In the genomic region with DNA sequence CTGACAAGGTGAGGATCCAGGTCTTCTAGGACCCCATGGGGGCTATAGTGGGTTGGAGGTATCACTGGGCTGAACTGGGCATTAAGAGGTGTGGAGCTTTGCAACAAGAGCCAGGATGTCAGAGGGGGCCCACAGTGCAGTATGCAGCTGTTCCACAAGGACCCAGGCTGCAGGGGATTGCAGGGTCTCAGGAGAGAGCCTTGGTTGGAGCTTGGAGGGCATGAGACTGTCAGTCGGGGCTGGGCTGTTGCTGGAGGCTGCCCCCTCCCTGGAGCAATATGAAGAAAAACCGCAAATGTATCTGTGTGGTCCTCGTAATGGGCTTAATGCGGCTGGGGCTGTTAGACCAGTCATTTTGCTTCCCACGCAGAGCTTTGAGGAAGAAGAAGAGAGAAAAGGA, we compare ENCODE assay signal across 18 mouse cellular contexts. TPM values are rescaled to one million over a fixed set of nuclear protein-coding genes. Genes with fewer than 3 reads are reported as not detected.
DNase-seq lines count a peak whose midpoint lies in the region; ATAC-seq lines count a peak whose summit lies in the region.
"Had no signal": no experiment of that assay in that cellular context is flagged by ENCODE, and none has a peak within 500 bp of the region (broad histone marks: within the 10 kb centered on the region; RNA-seq: fewer than 3 reads in every experiment).

No protein-coding gene starts in this region.

- H3K27me3 ChIP-seq in midbrain, embryonic 14.5 days (ENCODE audit: control insufficient read depth, insufficient read depth, low read length): no peaks in the 10 kb centered on the region
- H3K27me3 ChIP-seq in midbrain, embryonic 10.5 days (ENCODE audit: low read depth, poor library complexity, severe bottlenecking): 0 out of 2 replicates have a peak, but pooled peaks cover 7% of the 10 kb centered on the region
- no peaks in the 10 kb centered on the region for H3K27me3 ChIP-seq in embryonic facial prominence, embryonic 12.5 days
- peaks cover 37% of the 10 kb centered on the region for H3K27me3 ChIP-seq in forebrain, embryonic 10.5 days (ENCODE audit: poor library complexity, severe bottlenecking)
- no peaks in the 10 kb centered on the region for H3K27me3 ChIP-seq in hindbrain, embryonic 16.5 days (replicated peaks; ENCODE audit: control insufficient read depth, insufficient read depth, low read length)
- H3K27me3 ChIP-seq: midbrain, embryonic 12.5 days had no signal

- DNase-seq in midbrain, embryonic 14.5 days: no peak
- no peak for DNase-seq in midbrain, embryonic 10.5 days (ENCODE audit: low spot score)
- no peak for DNase-seq in forebrain, embryonic 10.5 days (ENCODE audit: extremely low spot score, low spot score)
- DNase-seq in adrenal gland, postnatal 10 days: no peak
- DNase-seq: cerebellum, adult 11 months; cerebellum, postnatal 36 days; lung, postnatal 4 days had no signal

- H3K4me2 ChIP-seq in midbrain, embryonic 14.5 days (ENCODE audit: low read length): no peak overlapping the region
- H3K4me2 ChIP-seq in embryonic facial prominence, embryonic 12.5 days (replicated peaks): no peak overlapping the region
- H3K4me2 ChIP-seq in hindbrain, embryonic 16.5 days (ENCODE audit: low read length): peak overlapping the region; percentile 16; the same call in 1 of the 2 replicates
- H3K4me2 ChIP-seq: heart, embryonic 13.5 days; limb, embryonic 12.5 days; midbrain, embryonic 12.5 days had no signal

- no peak for ATAC-seq in midbrain, embryonic 14.5 days (ENCODE audit: low FRiP score, low TSS enrichment)
- ATAC-seq in embryonic facial prominence, embryonic 12.5 days (ENCODE audit: insufficient number of reproducible peaks, insufficient read depth, low FRiP score, low TSS enrichment): 0 out of 2 replicates have a peak, but pooled peaks have one; percentile 30
- ATAC-seq in hindbrain, embryonic 16.5 days: 0 out of 2 replicates have a peak, but pooled peaks have one; percentile 18
- ATAC-seq in granulocyte monocyte progenitor cell, adult 5-6 weeks (replicated peaks; ENCODE audit: poor library complexity, severe bottlenecking): no peak

- no peaks in the 10 kb centered on the region for H3K9me3 ChIP-seq in midbrain, embryonic 14.5 days (ENCODE audit: control insufficient read depth, low read length)
- H3K9me3 ChIP-seq in midbrain, embryonic 10.5 days (replicated peaks): no peaks in the 10 kb centered on the region
- no peaks in the 10 kb centered on the region for H3K9me3 ChIP-seq in embryonic facial prominence, embryonic 12.5 days
- no peaks in the 10 kb centered on the region for H3K9me3 ChIP-seq in forebrain, embryonic 10.5 days
- no peaks in the 10 kb centered on the region for H3K9me3 ChIP-seq in hindbrain, embryonic 16.5 days (ENCODE audit: control insufficient read depth, low read length)
- H3K9me3 ChIP-seq: G1E; heart, embryonic 13.5 days; limb, embryonic 12.5 days; midbrain, embryonic 12.5 days had no signal

- no peak overlapping the region for H3K9ac ChIP-seq in midbrain, embryonic 14.5 days (replicated peaks; ENCODE audit: low read length)
- no peak overlapping the region for H3K9ac ChIP-seq in embryonic facial prominence, embryonic 12.5 days
- H3K9ac ChIP-seq in hindbrain, embryonic 16.5 days (ENCODE audit: low read depth, low read length): peak overlapping the region; percentile 41; the same call in 1 of the 2 replicates
- H3K9ac ChIP-seq: heart, embryonic 13.5 days; limb, embryonic 12.5 days; midbrain, embryonic 12.5 days had no signal

- no peaks in the 10 kb centered on the region for H3K36me3 ChIP-seq in midbrain, embryonic 14.5 days (ENCODE audit: control insufficient read depth, insufficient read depth, low read length)
- no peaks in the 10 kb centered on the region for H3K36me3 ChIP-seq in midbrain, embryonic 10.5 days
- no peaks in the 10 kb centered on the region for H3K36me3 ChIP-seq in embryonic facial prominence, embryonic 12.5 days
- H3K36me3 ChIP-seq in forebrain, embryonic 10.5 days (replicated peaks): no peaks in the 10 kb centered on the region
- no peaks in the 10 kb centered on the region for H3K36me3 ChIP-seq in hindbrain, embryonic 16.5 days (ENCODE audit: control insufficient read depth, insufficient read depth, low read length)
- H3K36me3 ChIP-seq: G1E; heart, embryonic 13.5 days; limb, embryonic 12.5 days; midbrain, embryonic 12.5 days had no signal

- H3K4me1 ChIP-seq in midbrain, embryonic 14.5 days (ENCODE audit: control insufficient read depth, insufficient read depth, low read length): no peaks in the 10 kb centered on the region
- no peaks in the 10 kb centered on the region for H3K4me1 ChIP-seq in midbrain, embryonic 10.5 days
- no peaks in the 10 kb centered on the region for H3K4me1 ChIP-seq in embryonic facial prominence, embryonic 12.5 days
- peaks cover 14% of the 10 kb centered on the region for H3K4me1 ChIP-seq in forebrain, embryonic 10.5 days
- peaks cover 3% of the 10 kb centered on the region; the same call in 1 of the 2 replicates for H3K4me1 ChIP-seq in hindbrain, embryonic 16.5 days (ENCODE audit: control insufficient read depth, insufficient read depth, low read depth, low read length)
- H3K4me1 ChIP-seq: heart, embryonic 13.5 days; limb, embryonic 12.5 days had no signal

- peak overlapping the region; percentile 49 for H3K27ac ChIP-seq in midbrain, embryonic 14.5 days (replicated peaks; ENCODE audit: low read depth, low read length)
- H3K27ac ChIP-seq in midbrain, embryonic 10.5 days (replicated peaks): no peak overlapping the region
- no peak overlapping the region for H3K27ac ChIP-seq in embryonic facial prominence, embryonic 12.5 days
- H3K27ac ChIP-seq in forebrain, embryonic 10.5 days: 0 out of 2 replicates have a peak overlapping the region, but pooled peaks have one; percentile 20
- no peak overlapping the region for H3K27ac ChIP-seq in hindbrain, embryonic 16.5 days (ENCODE audit: low read depth, low read length)
- H3K27ac ChIP-seq: heart, embryonic 13.5 days; layer of hippocampus, adult 2 months; limb, embryonic 12.5 days; midbrain, embryonic 12.5 days had no signal

- H3K4me3 ChIP-seq in midbrain, embryonic 14.5 days (replicated peaks; ENCODE audit: low read depth, low read length): no peak overlapping the region
- H3K4me3 ChIP-seq in midbrain, embryonic 10.5 days: no peak overlapping the region
- H3K4me3 ChIP-seq in embryonic facial prominence, embryonic 12.5 days: no peak overlapping the region
- H3K4me3 ChIP-seq in forebrain, embryonic 10.5 days: peak overlapping the region; percentile 14; the same call in 1 of the 2 replicates
- no peak overlapping the region for H3K4me3 ChIP-seq in hindbrain, embryonic 16.5 days (ENCODE audit: low read length)
- H3K4me3 ChIP-seq: heart, embryonic 13.5 days; layer of hippocampus, adult 2 months; limb, embryonic 12.5 days; midbrain, embryonic 12.5 days had no signal

- 71% methylated on average over 5 of the region's 5 CpGs for WGBS in midbrain, embryonic 14.5 days
- 84% methylated on average over 5 of the region's 5 CpGs for WGBS in midbrain, embryonic 10.5 days
- 37% methylated on average over 5 of the region's 5 CpGs for WGBS in embryonic facial prominence, embryonic 12.5 days
- WGBS in forebrain, embryonic 10.5 days: 43% methylated on average over 5 of the region's 5 CpGs
- 53% methylated on average over 5 of the region's 5 CpGs for WGBS in hindbrain, embryonic 16.5 days

RNA-seq across cellular contexts. Expression of a gene that starts 26.3 kb away (rescaled TPM):
- polyA plus RNA-seq in midbrain, embryonic 14.5 days (2014; fragmentation: Nextera tagmentation; extraction: Ambion mirVana): 4.6 and 7.5 TPM in 2 replicates
- polyA plus RNA-seq in midbrain, embryonic 10.5 days (2016; fragmentation: Nextera tagmentation; extraction: Ambion mirVana): 4.4 and 6.1 TPM in 2 replicates
- 10.5 and 17.0 TPM in 2 replicates for polyA plus RNA-seq in embryonic facial prominence, embryonic 12.5 days (2016; fragmentation: Nextera tagmentation; extraction: Ambion mirVana)
- 0.54 and 0.81 TPM in 2 replicates for polyA plus RNA-seq in forebrain, embryonic 10.5 days (2016; fragmentation: Nextera tagmentation; extraction: Ambion mirVana)
- polyA plus RNA-seq in hindbrain, embryonic 16.5 days (2015; fragmentation: Nextera tagmentation; extraction: Ambion mirVana): 24.3 and 25.3 TPM in 2 replicates
- total RNA-seq in granulocyte monocyte progenitor cell, adult 5-6 weeks (2014; fragmentation: Nextera tagmentation): not detected in 2 replicates
- not detected in 2 replicates for total RNA-seq in granulocyte monocyte progenitor cell, adult 5-6 weeks (2017)
- total RNA-seq in adrenal gland, postnatal 10 days (2021): 10 to 100 TPM; 15.8 to 18.0 TPM
- total RNA-seq: G1E; gastrocnemius, postnatal 4 days; left cerebral cortex, adult 18-20 months had no signal
- polyA plus RNA-seq: G1E; liver, embryonic 16.5 days had no signal

RNA-seq across cellular contexts. Expression of a gene that starts 52.0 kb away (rescaled TPM):
- polyA plus RNA-seq in midbrain, embryonic 14.5 days (2014; fragmentation: Nextera tagmentation; extraction: Ambion mirVana): 0.37 and 0.53 TPM in 2 replicates
- 0.12 and 0.25 TPM in 2 replicates for polyA plus RNA-seq in midbrain, embryonic 10.5 days (2016; fragmentation: Nextera tagmentation; extraction: Ambion mirVana)
- 0.27 and 0.37 TPM in 2 replicates for polyA plus RNA-seq in embryonic facial prominence, embryonic 12.5 days (2016; fragmentation: Nextera tagmentation; extraction: Ambion mirVana)
- 0.17 and 0.22 TPM in 2 replicates for polyA plus RNA-seq in forebrain, embryonic 10.5 days (2016; fragmentation: Nextera tagmentation; extraction: Ambion mirVana)
- polyA plus RNA-seq in hindbrain, embryonic 16.5 days (2015; fragmentation: Nextera tagmentation; extraction: Ambion mirVana): 0.36 and 0.44 TPM in 2 replicates
- total RNA-seq in granulocyte monocyte progenitor cell, adult 5-6 weeks (2014; fragmentation: Nextera tagmentation): 0.71 and 0.96 TPM in 2 replicates
- total RNA-seq in granulocyte monocyte progenitor cell, adult 5-6 weeks (2017): 0.88 and 1.1 TPM in 2 replicates
- total RNA-seq in adrenal gland, postnatal 10 days (2021): 1 to 10 TPM; 1.2 to 1.4 TPM

Comparison
In these comparisons a context has a peak if more than half of its experiments do, and no peak if none do; other contexts are left out.
1. H3K27ac ChIP-seq: peak in midbrain, embryonic 14.5 days (single experiment) and forebrain, embryonic 10.5 days (single experiment); none in midbrain, embryonic 10.5 days (single experiment), embryonic facial prominence, embryonic 12.5 days (single experiment) and hindbrain, embryonic 16.5 days (single experiment).
2. ATAC-seq: peak in embryonic facial prominence, embryonic 12.5 days (single experiment) and hindbrain, embryonic 16.5 days (single experiment); none in midbrain, embryonic 14.5 days (single experiment) and granulocyte monocyte progenitor cell, adult 5-6 weeks (single experiment).